Mouse (Mus musculus) leukemia stem cell, adult 10-12 weeks (primary cell): ENCODE data around the gene Nepro. TPM values are rescaled to one million over a fixed set of nuclear protein-coding genes. Genes with fewer than 3 reads are reported as not detected.

Source experiments
- polyA plus RNA-seq: library from polyadenylated mRNA; stranded (reverse); fragments of >175 nt; gene quantifications from 2 replicates; pipeline ENCODE4 v1.2.3, GENCODE M21; 2012; ENCODE audit warnings: low replicate concordance

The Nepro gene
- polyA plus RNA-seq: 4.6 and 6.3 TPM in 2 replicates

GRCm38 (mm10) chr16:44724083-44724787, at the start of gene Nepro:
Gene Nepro, plus strand, starts transcription at chr16:44724301.

DNA sequence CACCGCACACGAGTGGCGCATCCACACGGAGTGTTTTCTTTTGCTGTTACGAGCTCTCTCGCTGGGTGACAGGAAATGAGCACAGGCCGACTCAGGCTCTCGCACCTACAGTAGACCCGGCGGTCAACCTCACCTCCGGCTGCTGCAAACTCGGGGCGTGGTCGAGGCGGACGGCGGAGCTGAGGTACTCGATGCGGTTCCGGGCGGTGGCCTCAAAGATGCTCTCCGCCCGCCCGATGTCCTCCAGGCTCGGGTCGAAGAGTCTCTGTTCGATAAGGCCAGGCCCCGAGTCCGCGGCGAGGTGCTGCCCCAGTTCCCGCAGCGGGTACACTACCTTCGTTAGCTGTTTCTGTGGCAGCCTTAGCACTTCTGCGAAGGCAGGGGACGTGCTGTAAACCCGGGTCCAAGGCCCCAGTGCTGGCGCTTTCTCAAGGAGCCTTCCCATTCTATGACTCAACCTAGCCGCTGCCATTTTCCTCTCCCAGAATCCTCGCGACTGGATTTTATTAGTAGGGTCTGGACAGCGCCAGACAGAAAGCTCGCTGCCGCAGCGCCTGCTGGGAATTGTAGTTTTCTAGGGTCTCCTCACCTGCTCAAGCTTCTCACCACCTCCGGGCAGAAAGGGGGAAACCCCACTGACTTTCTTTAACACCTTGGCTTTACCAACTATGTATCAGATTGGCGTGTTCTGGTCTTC, 21.9 kb downstream of the Nepro start, which contains the start of gene Gtpbp8:
Gtpbp8 (minus strand) TSS at position 498 of the 697 bp plus-strand sequence.

DNA sequence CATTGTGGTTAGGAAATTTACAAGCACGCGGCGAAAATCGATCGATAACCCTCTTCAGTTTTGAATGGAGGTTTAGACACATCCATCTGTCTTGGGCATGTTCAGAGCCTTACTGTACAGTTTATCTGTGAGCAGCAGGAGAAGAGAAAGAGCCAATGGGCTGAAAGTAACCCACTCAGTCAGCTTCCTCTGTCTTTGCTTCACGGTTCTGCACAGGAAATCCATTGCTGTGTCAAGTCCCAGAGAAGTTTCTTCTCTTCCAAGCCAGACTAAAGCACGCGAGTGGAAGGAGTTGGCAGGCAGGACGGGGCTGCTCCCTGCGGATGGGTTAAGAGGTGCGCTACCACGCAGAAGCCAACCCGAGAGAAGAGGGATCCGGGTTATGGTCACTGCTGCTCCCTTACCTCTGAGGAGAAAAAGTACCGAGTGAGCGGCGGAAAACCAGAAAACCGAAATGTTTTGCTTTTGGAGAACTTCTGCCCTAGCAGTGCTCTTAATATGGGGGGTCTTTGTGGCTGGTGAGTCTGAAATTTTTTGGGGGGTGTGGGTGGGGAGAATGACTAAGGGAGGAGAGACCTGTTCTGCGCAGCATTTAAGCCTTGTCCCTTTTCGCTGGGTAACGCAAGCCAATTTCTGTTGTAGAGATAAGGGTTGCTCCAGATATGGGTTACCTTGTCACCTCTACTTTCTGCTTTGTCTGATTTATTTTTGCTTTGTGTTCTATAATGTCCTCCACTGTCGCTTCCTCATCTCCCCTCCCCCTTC, 41.6 kb downstream of the Nepro start, which contains the start of gene Cd200r1:
Cd200r1 (plus strand) TSS at position 182 of the 765 bp plus-strand sequence.

Other genes with a start within 250 kb of the Nepro start
- gene Boc, start 165.4 kb upstream of the Nepro start, polyA plus RNA-seq: 0.31 and 0.32 TPM in 2 replicates
- gene Gtpbp8, start 22.1 kb downstream of the Nepro start, polyA plus RNA-seq: 48.2 and 65.1 TPM in 2 replicates
- gene Cd200r1, start 41.4 kb downstream of the Nepro start, polyA plus RNA-seq: 0.80 and 1.1 TPM in 2 replicates
- not detected in 2 replicates for gene Cd200r4, start 87.4 kb downstream of the Nepro start, polyA plus RNA-seq
- gene Cd200r2, start 142.8 kb downstream of the Nepro start, polyA plus RNA-seq: not detected in 2 replicates
- 0.27 TPM in 1 of 2 replicates, not detected in the other for gene Cd200r3, start 219.4 kb downstream of the Nepro start, polyA plus RNA-seq